Mouse (Mus musculus) thymus, postnatal 36 days (tissue): ENCODE measurements around the gene DXBay18.
"Not testable (repeated sequence)": the region's sequence is repeated elsewhere in the genome, so short reads cannot be mapped to it uniquely, and the experiment has no call there.

Source experiments
- DNase-seq, 2 experiments: peaks; one replicate each; pipeline ENCODE4 v3.0.0; 2022; ENCODE audit warnings: mixed read lengths in 2 of 2

The DXBay18 gene

DNA sequence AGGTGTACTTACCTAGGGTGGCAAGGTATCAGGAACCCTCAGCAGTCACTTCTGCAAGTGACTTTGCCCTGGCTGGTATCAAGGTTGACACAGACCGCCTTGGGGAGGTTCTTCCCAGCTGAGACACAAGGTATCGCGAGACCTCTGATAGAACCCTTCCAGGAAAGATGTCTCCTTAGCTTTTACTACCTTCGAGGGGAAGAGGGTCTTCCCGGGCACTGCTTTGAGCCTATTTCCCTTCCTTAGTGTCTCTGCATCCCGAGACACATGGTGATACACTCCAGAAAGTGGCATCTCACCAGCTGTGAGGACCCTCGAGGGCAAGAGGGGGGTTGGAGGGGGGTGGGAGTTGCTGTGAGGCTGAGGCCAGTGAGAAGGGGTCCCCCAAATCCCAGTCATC, at the start of gene DXBay18:
Gene DXBay18, minus strand, starts transcription at position 101 of the 400 bp plus-strand sequence.
- DNase-seq, result not testable (repeated sequence)

DNA sequence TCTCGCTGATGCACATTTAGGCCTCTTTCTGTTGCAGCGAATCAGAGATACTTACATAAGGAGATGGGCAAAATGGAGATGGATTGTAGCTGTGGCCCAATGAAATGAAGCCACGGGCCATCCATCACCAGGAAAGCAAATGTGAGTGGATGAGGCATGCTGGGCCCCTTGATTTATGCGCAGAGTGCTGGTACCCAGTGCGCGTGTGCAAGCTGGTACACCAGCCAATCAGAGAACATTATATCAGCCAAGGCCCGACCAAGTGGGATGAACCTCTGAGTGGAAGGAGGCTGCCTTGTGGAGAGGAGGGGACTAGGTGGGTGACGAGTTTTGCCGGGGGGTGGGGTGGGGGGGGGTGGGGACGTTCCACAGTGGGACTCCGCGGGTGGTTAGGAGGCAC, 42.7 kb upstream of the DXBay18 start, which contains the start of gene Xlr3b:
Gene Xlr3b, plus strand, starts transcription at position 274 of the 400 bp plus-strand sequence.
- peak; percentile 7 to 30 for DNase-seq

GRCm38 (mm10) chrX:73176889-73177288, 27.6 kb upstream of the DXBay18 start, which contains the start of gene Spin2d:
Gene Spin2d, minus strand, starts transcription at chrX:73176989.
- DNase-seq, result not testable (repeated sequence)

- DNase-seq, result not testable (repeated sequence)
Measured at GRCm38 (mm10) chrX:73148496-73148895, 754 bp downstream of the DXBay18 start, which contains the start of gene Xlr5b. Gene Xlr5b, plus strand, starts transcription at chrX:73148796.

DNA sequence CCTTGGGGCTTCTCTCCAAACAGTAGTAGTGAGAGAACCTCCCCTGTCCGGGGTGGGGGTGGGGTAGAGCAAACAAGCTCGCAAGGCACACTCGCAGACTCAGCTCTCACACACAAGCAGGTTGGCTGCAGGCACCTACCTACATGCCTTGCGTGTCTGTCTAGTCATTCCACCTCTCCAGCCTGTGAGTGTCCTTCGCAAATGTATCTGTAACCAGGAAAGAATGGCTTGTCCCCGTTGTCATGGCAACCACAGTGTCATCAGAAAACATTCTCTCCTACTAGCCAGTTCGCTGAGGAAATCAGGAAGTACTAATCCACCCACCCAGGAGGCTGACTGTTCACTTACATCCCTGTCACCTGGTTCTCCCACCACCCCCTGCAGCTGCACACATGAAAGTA, 6.0 kb downstream of the DXBay18 start:
- not testable (repeated sequence) for DNase-seq

DNA sequence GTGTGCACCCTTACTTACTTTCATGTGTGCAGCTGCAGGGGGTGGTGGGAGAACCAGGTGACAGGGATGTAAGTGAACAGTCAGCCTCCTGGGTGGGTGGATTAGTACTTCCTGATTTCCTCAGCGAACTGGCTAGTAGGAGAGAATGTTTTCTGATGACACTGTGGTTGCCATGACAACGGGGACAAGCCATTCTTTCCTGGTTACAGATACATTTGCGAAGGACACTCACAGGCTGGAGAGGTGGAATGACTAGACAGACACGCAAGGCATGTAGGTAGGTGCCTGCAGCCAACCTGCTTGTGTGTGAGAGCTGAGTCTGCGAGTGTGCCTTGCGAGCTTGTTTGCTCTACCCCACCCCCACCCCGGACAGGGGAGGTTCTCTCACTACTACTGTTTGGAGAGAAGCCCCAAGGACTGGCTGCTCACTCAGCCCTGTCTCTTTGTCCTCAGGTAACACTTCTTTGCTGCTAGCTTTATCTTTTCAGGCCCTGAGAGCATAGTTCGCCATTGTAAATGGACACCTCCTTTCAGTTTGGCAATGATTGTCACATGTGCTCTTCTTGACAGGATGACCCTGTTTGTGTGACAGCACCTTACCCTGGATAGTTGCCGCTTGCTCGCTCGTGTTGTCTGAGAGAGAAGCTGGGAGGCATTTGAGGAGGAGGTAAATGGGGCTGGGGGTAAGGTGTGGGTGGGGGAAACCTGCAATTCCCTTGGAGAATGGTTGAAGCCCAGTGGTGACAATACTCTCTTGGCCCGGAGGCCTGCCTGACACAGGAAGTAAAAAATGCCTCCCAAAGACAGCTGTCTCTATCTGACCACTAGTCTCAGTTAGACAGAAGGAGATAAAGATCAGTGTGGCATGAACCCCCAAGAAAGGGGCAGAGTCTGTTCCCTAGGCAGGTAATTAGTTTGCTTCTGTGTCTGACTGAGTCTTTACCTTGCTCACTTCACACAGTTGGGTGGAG, 26.1 kb downstream of the DXBay18 start:
- DNase-seq, result not testable (repeated sequence)

- DNase-seq, result not testable (repeated sequence)
Measured at GRCm38 (mm10) chrX:73116747-73117146, 32.5 kb downstream of the DXBay18 start, which contains the start of gene Gm14685. Gene Gm14685, plus strand, starts transcription at chrX:73117047.

DNA sequence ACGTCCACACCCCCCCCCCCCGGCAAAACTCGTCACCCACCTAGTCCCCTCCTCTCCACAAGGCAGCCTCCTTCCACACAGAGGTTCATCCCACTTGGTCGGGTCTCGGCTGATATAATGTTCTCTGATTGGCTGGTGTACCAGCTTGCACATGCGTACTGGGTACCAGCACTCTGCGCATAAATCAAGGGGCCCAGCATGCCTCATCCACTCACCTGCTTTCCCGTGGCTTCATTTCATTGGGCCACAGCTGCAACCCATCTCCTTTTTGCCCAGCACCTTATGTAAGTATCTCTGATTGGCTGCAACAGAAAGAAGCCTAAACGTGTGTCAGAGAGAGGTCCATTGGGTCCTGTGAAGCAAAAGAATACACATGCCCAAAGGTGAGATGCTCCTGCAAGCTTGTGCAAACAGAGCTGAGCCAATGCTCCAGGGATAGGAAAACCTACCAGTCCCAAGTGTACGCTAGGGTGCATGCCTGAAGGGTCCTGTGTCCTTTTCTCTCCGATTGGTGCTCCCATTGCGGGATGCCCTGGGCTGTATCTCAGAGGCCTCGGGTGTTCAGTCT, 52.2 kb downstream of the DXBay18 start, which contains the start of gene Xlr3a:
Gene Xlr3a, minus strand, starts transcription at position 155 of the 568 bp plus-strand sequence.
- DNase-seq, result not testable (repeated sequence)
